Mouse (Mus musculus): ENCODE results near the gene Tmem35b.
A peak's percentile ranks its signal among the peaks of the same experiment; 100 is the strongest.

Gene Tmem35b

GRCm38 (mm10) chr4:127168211-127168913 is 44.9 kb downstream of the Tmem35b start:
- peak in 1 of 2 experiments; percentile 5 for DNase-seq (ENCODE audit: low spot score in 2 of 2)

DNA sequence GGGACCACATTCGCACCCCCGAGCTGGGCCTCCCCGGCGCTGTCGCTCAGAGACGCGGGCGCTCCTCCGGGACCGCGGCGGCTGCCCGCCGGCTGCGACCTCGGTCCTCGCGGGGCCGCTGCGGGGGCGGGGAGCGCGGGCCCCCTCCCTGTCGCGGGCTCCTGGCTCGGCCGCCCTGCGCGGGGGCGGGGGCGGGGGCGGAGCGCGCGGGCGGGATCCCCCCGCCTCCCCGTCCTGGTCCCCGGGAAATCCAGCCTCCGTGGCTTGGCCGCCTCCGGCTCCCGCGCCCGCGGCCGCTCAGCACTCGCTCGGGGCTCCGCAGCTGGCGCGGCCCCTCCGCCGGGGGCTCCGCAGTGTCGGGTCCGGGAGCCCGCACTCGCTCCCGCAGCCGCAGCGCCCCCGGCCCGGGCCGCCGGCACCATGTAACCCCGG is 45.4 kb downstream of the Tmem35b start, which contains the start of gene Dlgap3:
Gene Dlgap3 (plus strand): TSS at position 291 of the 432 bp plus-strand sequence.
- DNase-seq (ENCODE audit: low spot score in 2 of 2) = no peak

DNA sequence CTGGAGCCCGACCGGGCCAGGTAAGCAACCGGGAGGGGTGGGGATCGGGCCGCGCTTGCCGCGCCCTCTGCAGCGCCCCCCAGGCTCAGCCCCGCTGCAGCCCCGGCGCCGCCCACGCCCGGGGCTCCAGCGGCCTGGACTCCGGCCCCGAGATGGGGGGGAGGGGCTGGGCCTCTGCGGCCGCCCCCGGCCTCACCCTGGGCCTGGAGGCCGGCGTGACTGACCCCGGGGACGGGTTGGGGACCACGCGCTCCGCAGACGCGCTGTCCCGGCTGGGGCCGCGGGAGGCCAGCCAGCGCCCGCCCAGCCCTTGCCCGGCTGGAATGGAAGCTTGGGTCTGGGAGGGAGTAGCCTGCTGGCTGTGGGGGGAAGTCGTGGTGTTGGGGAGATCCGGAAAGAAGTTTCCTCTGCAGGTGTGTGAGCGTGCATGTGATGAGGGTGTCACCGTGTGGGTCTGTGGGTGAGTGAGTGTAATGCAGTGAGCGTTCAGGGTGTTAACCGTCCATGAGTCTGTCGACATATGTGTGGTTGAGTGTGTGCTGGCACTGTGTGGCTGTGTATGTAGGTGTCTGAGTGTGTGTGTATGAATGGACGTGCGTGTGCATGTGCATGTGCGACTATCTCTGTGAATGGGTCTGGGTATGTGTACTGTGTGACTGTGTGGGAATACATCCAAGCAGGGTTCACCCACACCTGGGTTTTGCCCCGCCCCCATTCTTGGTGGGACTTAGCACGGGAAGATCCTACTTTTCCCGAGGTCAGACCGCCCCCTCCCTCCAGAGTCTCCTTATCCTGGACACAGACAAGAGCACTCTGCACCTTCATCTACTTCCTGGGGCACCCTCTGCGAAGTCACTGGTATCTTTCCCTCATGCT is 46.1 kb downstream of the Tmem35b start:
- DNase-seq (ENCODE audit: low spot score in 2 of 2) = no peak

GRCm38 (mm10) chr4:127170866-127171265 is 47.4 kb downstream of the Tmem35b start:
- DNase-seq (ENCODE audit: low spot score in 2 of 2) = no peak

- no peak for DNase-seq (ENCODE audit: low spot score in 2 of 2)
These were observed 47.9 kb downstream of the Tmem35b start for GRCm38 (mm10) chr4:127171341-127171905.

GRCm38 (mm10) chr4:127172119-127172518 is 48.6 kb downstream of the Tmem35b start:
- DNase-seq (ENCODE audit: low spot score in 2 of 2) = no peak

DNA sequence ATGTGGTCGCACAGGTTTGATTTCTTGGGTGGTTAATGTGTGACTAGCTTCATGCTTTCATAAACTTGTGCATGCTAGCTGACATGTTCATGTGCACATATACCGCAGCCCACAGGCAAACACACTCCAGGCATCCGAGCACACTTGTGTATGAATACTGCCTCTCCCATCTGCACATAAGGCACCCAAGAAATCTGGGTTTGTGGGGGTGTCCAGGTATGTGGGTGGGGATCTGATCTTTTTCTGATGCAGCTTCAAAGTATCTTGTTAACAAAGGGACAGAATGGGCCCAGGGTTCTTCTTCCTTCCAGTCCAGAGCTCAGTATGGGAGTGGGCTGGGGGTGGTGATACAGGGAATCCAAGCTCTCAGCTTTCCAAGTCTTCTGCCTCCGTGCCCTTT is 49.1 kb downstream of the Tmem35b start:
- no peak for DNase-seq (ENCODE audit: low spot score in 2 of 2)

DNA sequence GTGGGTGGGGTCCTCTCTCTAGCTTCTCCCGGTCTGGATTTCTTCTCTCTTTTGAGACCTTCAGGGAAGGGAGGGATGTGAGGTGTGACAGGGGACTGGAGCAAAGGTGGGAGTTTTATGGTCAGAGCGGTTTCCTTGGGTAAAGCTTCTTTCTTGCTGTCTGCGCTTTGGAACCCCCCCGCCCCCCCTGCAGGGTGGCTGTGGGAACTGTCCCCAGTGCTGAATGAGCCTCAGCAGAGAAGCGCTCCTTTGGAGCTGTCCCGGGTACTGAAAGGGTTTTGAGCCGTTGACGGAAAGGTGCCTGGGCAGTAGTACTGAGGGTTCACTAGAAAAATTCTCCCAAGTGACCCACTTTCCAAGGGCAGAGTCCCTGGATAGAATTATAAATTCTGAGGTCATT is 50.0 kb downstream of the Tmem35b start:
- peak; percentile 12 to 19 for DNase-seq (ENCODE audit: low spot score in 2 of 2)

GRCm38 (mm10) chr4:127174075-127174899 is 50.8 kb downstream of the Tmem35b start:
- DNase-seq (ENCODE audit: low spot score in 2 of 2) = no peak

- DNase-seq (ENCODE audit: low spot score in 2 of 2) = no peak
These were observed 51.4 kb downstream of the Tmem35b start for GRCm38 (mm10) chr4:127174900-127175278.

- no peak for DNase-seq (ENCODE audit: low spot score in 2 of 2)
These were observed 54.5 kb downstream of the Tmem35b start for GRCm38 (mm10) chr4:127177961-127178360.

- no peak for DNase-seq (ENCODE audit: low spot score in 2 of 2)
These were observed 55.2 kb downstream of the Tmem35b start for GRCm38 (mm10) chr4:127178671-127179070.

Data from heart, adult 9 months (tissue).